In genomic region chr2:6865785-6866184, GRCm38 (mm10) we compare ENCODE assay signal across 29 mouse cellular contexts.
DNase-seq lines count a peak whose midpoint lies in the region; ATAC-seq lines count a peak whose summit lies in the region.
"Had no signal": no experiment of that assay in that cellular context is flagged by ENCODE, and none has a peak within 500 bp of the region (broad histone marks: within the 10 kb centered on the region; RNA-seq: fewer than 3 reads in every experiment).

No protein-coding gene starts in this region.

- H3K9me3 ChIP-seq in forebrain, embryonic 12.5 days: 0 out of 2 replicates have a peak, but pooled peaks cover under 1% of the 10 kb centered on the region
- H3K9me3 ChIP-seq in forebrain, embryonic 11.5 days (ENCODE audit: control insufficient read depth, low read length): no peaks in the 10 kb centered on the region
- H3K9me3 ChIP-seq in hindbrain, embryonic 15.5 days: no peaks in the 10 kb centered on the region
- H3K9me3 ChIP-seq in hindbrain, embryonic 14.5 days (ENCODE audit: control insufficient read depth, low read length): no peaks in the 10 kb centered on the region
- no peaks in the 10 kb centered on the region for H3K9me3 ChIP-seq in neural tube, embryonic 12.5 days
- H3K9me3 ChIP-seq: embryonic facial prominence, embryonic 10.5 days; embryonic facial prominence, embryonic 15.5 days; heart, embryonic 12.5 days; liver, embryonic 13.5 days; megakaryocyte, embryonic 14.5 days had no signal

- H3K36me3 ChIP-seq in forebrain, embryonic 12.5 days (replicated peaks): 0 out of 2 replicates have a peak, but pooled peaks cover 7% of the 10 kb centered on the region
- H3K36me3 ChIP-seq in forebrain, embryonic 11.5 days (ENCODE audit: control insufficient read depth, insufficient read depth, low read length): no peaks in the 10 kb centered on the region
- no peaks in the 10 kb centered on the region for H3K36me3 ChIP-seq in hindbrain, embryonic 15.5 days
- H3K36me3 ChIP-seq in hindbrain, embryonic 14.5 days (replicated peaks; ENCODE audit: control insufficient read depth, insufficient read depth): no peaks in the 10 kb centered on the region
- no peaks in the 10 kb centered on the region for H3K36me3 ChIP-seq in neural tube, embryonic 12.5 days
- H3K36me3 ChIP-seq: embryonic facial prominence, embryonic 10.5 days; embryonic facial prominence, embryonic 15.5 days; heart, embryonic 12.5 days; liver, embryonic 13.5 days had no signal

- H3K4me3 ChIP-seq in forebrain, embryonic 12.5 days (replicated peaks): no peak overlapping the region
- H3K4me3 ChIP-seq in forebrain, embryonic 11.5 days (ENCODE audit: low read depth, low read length): no peak overlapping the region
- no peak overlapping the region for H3K4me3 ChIP-seq in hindbrain, embryonic 15.5 days
- H3K4me3 ChIP-seq in hindbrain, embryonic 14.5 days (replicated peaks; ENCODE audit: low read length): no peak overlapping the region
- H3K4me3 ChIP-seq in neural tube, embryonic 12.5 days: no peak overlapping the region
- H3K4me3 ChIP-seq: embryonic facial prominence, embryonic 10.5 days; embryonic facial prominence, embryonic 15.5 days; heart, adult 2 months; heart, embryonic 12.5 days; liver, embryonic 13.5 days; megakaryocyte, embryonic 14.5 days had no signal

- no peak overlapping the region for H3K4me2 ChIP-seq in forebrain, embryonic 12.5 days
- H3K4me2 ChIP-seq in forebrain, embryonic 11.5 days (ENCODE audit: low read depth, low read length, severe bottlenecking): no peak overlapping the region
- H3K4me2 ChIP-seq in hindbrain, embryonic 15.5 days: no peak overlapping the region
- no peak overlapping the region for H3K4me2 ChIP-seq in hindbrain, embryonic 14.5 days (replicated peaks)
- H3K4me2 ChIP-seq in neural tube, embryonic 12.5 days (replicated peaks): no peak overlapping the region
- H3K4me2 ChIP-seq: embryonic facial prominence, embryonic 15.5 days; heart, embryonic 12.5 days; liver, embryonic 13.5 days had no signal

- ATAC-seq in forebrain, embryonic 12.5 days (ENCODE audit: low FRiP score): 0 out of 2 replicates have a peak, but pooled peaks have one; percentile 47
- ATAC-seq in forebrain, embryonic 11.5 days (replicated peaks; ENCODE audit: low FRiP score): no peak; the same call in 1 of the 2 replicates
- peak; percentile 55; the same call in 1 of the 2 replicates for ATAC-seq in hindbrain, embryonic 15.5 days (ENCODE audit: low FRiP score, low read depth)
- no peak for ATAC-seq in hindbrain, embryonic 14.5 days (ENCODE audit: low FRiP score)
- peak; percentile 65 for ATAC-seq in neural tube, embryonic 12.5 days (ENCODE audit: low FRiP score, low read depth)
- ATAC-seq: activated CD4-positive, CD25-positive, alpha-beta regulatory T cell, adult 4 months; lung, postnatal 0 days had no signal

- H3K27me3 ChIP-seq in forebrain, embryonic 12.5 days: no peaks in the 10 kb centered on the region
- no peaks in the 10 kb centered on the region for H3K27me3 ChIP-seq in forebrain, embryonic 11.5 days (ENCODE audit: control insufficient read depth, insufficient read depth, low read length)
- no peaks in the 10 kb centered on the region for H3K27me3 ChIP-seq in hindbrain, embryonic 15.5 days
- no peaks in the 10 kb centered on the region for H3K27me3 ChIP-seq in hindbrain, embryonic 14.5 days (ENCODE audit: control insufficient read depth, insufficient read depth, low read length)
- no peaks in the 10 kb centered on the region for H3K27me3 ChIP-seq in neural tube, embryonic 12.5 days (replicated peaks)
- H3K27me3 ChIP-seq: embryonic facial prominence, embryonic 15.5 days; heart, embryonic 12.5 days had no signal

- H3K27ac ChIP-seq in forebrain, embryonic 12.5 days: no peak overlapping the region
- no peak overlapping the region for H3K27ac ChIP-seq in forebrain, embryonic 11.5 days (ENCODE audit: low read depth, low read length)
- H3K27ac ChIP-seq in hindbrain, embryonic 15.5 days (replicated peaks): no peak overlapping the region
- H3K27ac ChIP-seq in hindbrain, embryonic 14.5 days: no peak overlapping the region
- H3K27ac ChIP-seq in neural tube, embryonic 12.5 days: no peak overlapping the region
- H3K27ac ChIP-seq: embryonic facial prominence, embryonic 10.5 days; embryonic facial prominence, embryonic 15.5 days; heart, adult 2 months; liver, embryonic 13.5 days had no signal

- DNase-seq in forebrain, embryonic 11.5 days (ENCODE audit: low spot score): no peak
- no peak for DNase-seq in hindbrain, embryonic 14.5 days (ENCODE audit: low spot score)
- DNase-seq in neural tube, embryonic 10.5 days (ENCODE audit: extremely low spot score, low spot score): no peak
- DNase-seq in spleen, postnatal 4 days (ENCODE audit: low spot score in 2 of 2): no peak
- no peak for DNase-seq in kidney, adult 18-20 months
- DNase-seq: adrenal gland, adult 8-10 months; cerebellum, adult 2 months; cerebellum, postnatal 14 days; heart, adult 2 months; heart, postnatal 4 days; kidney, adult 2 months; kidney, postnatal 36 days; left cerebral cortex, postnatal 4 days; liver, embryonic 13.5 days; lung, adult 18-20 months; lung, postnatal 4 days; midbrain, embryonic 14.5 days; spleen, adult 18-20 months; thymus, adult 2 months; thymus, postnatal 36 days had no signal

- peaks cover 31% of the 10 kb centered on the region for H3K4me1 ChIP-seq in forebrain, embryonic 12.5 days
- peaks cover 13% of the 10 kb centered on the region; the same call in 1 of the 2 replicates for H3K4me1 ChIP-seq in forebrain, embryonic 11.5 days (replicated peaks; ENCODE audit: control insufficient read depth, insufficient read depth, low read length)
- peaks cover 47% of the 10 kb centered on the region for H3K4me1 ChIP-seq in hindbrain, embryonic 15.5 days (replicated peaks)
- H3K4me1 ChIP-seq in hindbrain, embryonic 14.5 days (replicated peaks; ENCODE audit: control insufficient read depth, insufficient read depth, low read length): peaks cover 47% of the 10 kb centered on the region
- H3K4me1 ChIP-seq in neural tube, embryonic 12.5 days: peaks cover 25% of the 10 kb centered on the region
- H3K4me1 ChIP-seq: embryonic facial prominence, embryonic 15.5 days; liver, embryonic 13.5 days had no signal

- WGBS in forebrain, embryonic 12.5 days: 83% methylated on average over 4 of the region's 4 CpGs
- 80% methylated on average over 4 of the region's 4 CpGs for WGBS in forebrain, embryonic 11.5 days
- WGBS in hindbrain, embryonic 15.5 days: 44% methylated on average over 4 of the region's 4 CpGs
- whole genome bisulfite sequencing in hindbrain, embryonic 14.5 days: 57% methylated on average over 4 of the region's 4 CpGs
- 50% methylated on average over 4 of the region's 4 CpGs for WGBS in neural tube, embryonic 12.5 days

- no peak overlapping the region for H3K9ac ChIP-seq in forebrain, embryonic 12.5 days
- no peak overlapping the region for H3K9ac ChIP-seq in forebrain, embryonic 11.5 days (ENCODE audit: low read length)
- H3K9ac ChIP-seq in hindbrain, embryonic 15.5 days: no peak overlapping the region
- no peak overlapping the region for H3K9ac ChIP-seq in hindbrain, embryonic 14.5 days
- H3K9ac ChIP-seq in neural tube, embryonic 12.5 days: no peak overlapping the region
- H3K9ac ChIP-seq: embryonic facial prominence, embryonic 15.5 days; heart, embryonic 12.5 days; liver, embryonic 13.5 days had no signal

Comparison
In these comparisons a context has a peak if more than half of its experiments do, and no peak if none do; other contexts are left out.
1. ATAC-seq: peak in forebrain, embryonic 12.5 days (single experiment), hindbrain, embryonic 15.5 days (single experiment) and neural tube, embryonic 12.5 days (single experiment); none in forebrain, embryonic 11.5 days (single experiment) and hindbrain, embryonic 14.5 days (single experiment).